Comparison of ENCODE assay signal across 10 mouse cellular contexts in the genomic region with DNA sequence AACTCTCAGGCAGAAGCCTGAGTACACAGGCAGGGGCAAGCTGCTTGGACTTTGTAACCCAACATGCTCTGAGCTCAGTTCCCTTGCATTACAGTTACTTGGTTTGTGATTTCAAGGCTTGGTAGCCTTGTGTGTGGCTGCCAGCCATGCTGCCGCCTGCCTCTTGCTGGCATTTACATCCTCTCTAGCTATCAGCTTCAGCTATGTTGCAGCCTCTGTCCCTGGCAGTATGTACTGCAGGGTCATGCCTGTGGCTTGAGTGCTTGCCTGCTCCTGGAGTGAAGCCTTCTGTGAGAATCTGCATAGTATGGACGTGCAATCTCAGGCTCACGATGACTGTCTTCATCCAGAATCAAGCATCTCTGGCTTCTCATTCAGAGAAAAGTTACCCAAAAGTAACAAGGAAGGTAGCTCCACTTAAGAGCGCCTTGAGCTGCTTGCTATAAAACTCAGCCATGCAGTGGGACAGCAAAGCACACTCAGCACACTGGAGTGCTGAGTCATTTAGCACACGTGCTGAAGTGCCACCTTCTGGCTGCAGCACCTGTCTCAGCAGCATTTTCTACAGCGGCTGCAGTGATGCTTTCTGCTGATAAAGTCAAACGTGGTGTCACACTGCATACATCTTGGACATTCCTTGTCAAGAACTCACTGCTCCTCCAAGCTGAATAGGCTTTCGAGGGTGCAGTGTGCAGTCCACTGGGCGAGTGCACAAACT. TPM values are rescaled to one million over a fixed set of nuclear protein-coding genes. Genes with fewer than 3 reads are reported as not detected.
DNase-seq lines count a peak whose midpoint lies in the region; ATAC-seq and TF ChIP-seq lines count a peak whose summit lies in the region.
"Had no signal": no experiment of that assay in that cellular context is flagged by ENCODE, and none has a peak within 500 bp of the region (broad histone marks: within the 10 kb centered on the region; RNA-seq: fewer than 3 reads in every experiment).

No protein-coding gene starts in this region.

- ATAC-seq in midbrain, postnatal 0 days (ENCODE audit: low FRiP score) = no peak
- ATAC-seq in midbrain, embryonic 13.5 days = no peak
- ATAC-seq in erythroid progenitor cell, adult 5-6 weeks (replicated peaks; ENCODE audit: low FRiP score, poor library complexity, severe bottlenecking) = peak; percentile 64; the same call in 1 of the 2 replicates

- no peaks in the 10 kb centered on the region for H3K9me3 ChIP-seq in midbrain, postnatal 0 days (ENCODE audit: low read length)
- no peaks in the 10 kb centered on the region for H3K9me3 ChIP-seq in midbrain, embryonic 13.5 days
- H3K9me3 ChIP-seq: midbrain, embryonic 12.5 days had no signal

- no peaks in the 10 kb centered on the region for H3K27me3 ChIP-seq in midbrain, postnatal 0 days (ENCODE audit: insufficient read depth, low read length)
- H3K27me3 ChIP-seq in midbrain, embryonic 13.5 days = no peaks in the 10 kb centered on the region
- H3K27me3 ChIP-seq: midbrain, embryonic 12.5 days had no signal

- H3K4me3 ChIP-seq in midbrain, postnatal 0 days (ENCODE audit: low read depth, low read length) = no peak overlapping the region
- H3K4me3 ChIP-seq in midbrain, embryonic 13.5 days (replicated peaks) = no peak overlapping the region
- H3K4me3 ChIP-seq: midbrain, embryonic 12.5 days had no signal

- WGBS in midbrain, postnatal 0 days = 76% methylated on average over 9 of the region's 9 CpGs
- 82% methylated on average over 9 of the region's 9 CpGs for WGBS in midbrain, embryonic 13.5 days

- no peak overlapping the region for H3K4me2 ChIP-seq in midbrain, postnatal 0 days (ENCODE audit: low read depth, low read length, poor library complexity, severe bottlenecking)
- no peak overlapping the region for H3K4me2 ChIP-seq in midbrain, embryonic 13.5 days (replicated peaks)
- H3K4me2 ChIP-seq: midbrain, embryonic 12.5 days had no signal

- no peaks in the 10 kb centered on the region for H3K4me1 ChIP-seq in midbrain, postnatal 0 days (ENCODE audit: insufficient read depth, low read length)
- no peaks in the 10 kb centered on the region for H3K4me1 ChIP-seq in midbrain, embryonic 13.5 days (replicated peaks)

- H3K27ac ChIP-seq in midbrain, postnatal 0 days (ENCODE audit: low read depth, low read length) = no peak overlapping the region
- H3K27ac ChIP-seq in midbrain, embryonic 13.5 days = no peak overlapping the region
- H3K27ac ChIP-seq: midbrain, embryonic 12.5 days had no signal

- no peak overlapping the region for H3K9ac ChIP-seq in midbrain, postnatal 0 days (replicated peaks; ENCODE audit: low read length, poor library complexity, severe bottlenecking)
- H3K9ac ChIP-seq in midbrain, embryonic 13.5 days (replicated peaks) = no peak overlapping the region
- H3K9ac ChIP-seq: midbrain, embryonic 12.5 days had no signal

- peaks cover 20% of the 10 kb centered on the region for H3K36me3 ChIP-seq in midbrain, postnatal 0 days (ENCODE audit: insufficient read depth, low read length)
- H3K36me3 ChIP-seq in midbrain, embryonic 13.5 days = peaks cover 59% of the 10 kb centered on the region

- peak; percentile 55 to 80 for DNase-seq in adrenal gland, adult (ENCODE audit: inconsistent age in 2 of 2, low spot score in 1 of 2)
- DNase-seq in adrenal gland, postnatal 4 days (ENCODE audit: low spot score in 2 of 2) = no peak
- DNase-seq in midbrain, postnatal 0 days (ENCODE audit: low spot score) = peak; percentile 56
- peak; percentile 19 to 33 for DNase-seq in left cerebral cortex, adult 8-10 months (ENCODE audit: low spot score in 2 of 2)
- peak; percentile 34 to 50 for DNase-seq in right cerebral cortex, adult 2 months (ENCODE audit: low spot score in 2 of 2)
- DNase-seq in T-cell, adult 2 months (ENCODE audit: low spot score) = no peak

- TF ChIP-seq CTCF in midbrain, postnatal 0 days (IDR thresholded peaks at IDR 0.05) = peak; percentile 48

RNA-seq across cellular contexts. Expression of a gene that starts 39.2 kb away (rescaled TPM):
- 1 to 10 TPM in 1 of 2 experiments, under 1 TPM in 1; 0.76 to 1.4 TPM for total RNA-seq in adrenal gland, postnatal 4 days (2021)
- 1.6 and 2.5 TPM in 2 replicates for total RNA-seq in midbrain, postnatal 0 days (2014; rRNA removed)
- 4.0 and 5.3 TPM in 2 replicates for polyA plus RNA-seq in midbrain, postnatal 0 days (2015; fragmentation: Nextera tagmentation; extraction: Ambion mirVana)
- 1.8 and 2.0 TPM in 2 replicates for polyA plus RNA-seq in midbrain, embryonic 13.5 days (2015; fragmentation: Nextera tagmentation; extraction: Ambion mirVana)
- not detected in 2 replicates for total RNA-seq in erythroid progenitor cell, adult 5-6 weeks (2015; ENCODE audit: low replicate concordance)
- total RNA-seq in erythroid progenitor cell, adult 5-6 weeks (2017; ENCODE audit: low replicate concordance) = not detected in 2 replicates
- under 1 TPM in 3 of 4 experiments, not detected in 1; 0.57 to 0.87 (median 0.76) TPM for total RNA-seq in left cerebral cortex, adult 8-10 months (2022)

RNA-seq across cellular contexts. Expression of a gene that starts 43.9 kb away (rescaled TPM):
- total RNA-seq in adrenal gland, postnatal 4 days (2021) = under 1 TPM in 1 of 2 experiments, not detected in 1; 0.25 TPM
- not detected in 2 replicates for total RNA-seq in midbrain, postnatal 0 days (2014; rRNA removed)
- polyA plus RNA-seq in midbrain, postnatal 0 days (2015; fragmentation: Nextera tagmentation; extraction: Ambion mirVana) = 0.11 and 0.16 TPM in 2 replicates
- polyA plus RNA-seq in midbrain, embryonic 13.5 days (2015; fragmentation: Nextera tagmentation; extraction: Ambion mirVana) = 0.26 and 0.55 TPM in 2 replicates
- total RNA-seq in erythroid progenitor cell, adult 5-6 weeks (2015; ENCODE audit: low replicate concordance) = not detected in 2 replicates
- not detected in 2 replicates for total RNA-seq in erythroid progenitor cell, adult 5-6 weeks (2017; ENCODE audit: low replicate concordance)
- total RNA-seq in left cerebral cortex, adult 8-10 months (2022) = not detected
- polyA plus RNA-seq: frontal cortex, adult 2 months had no signal

RNA-seq across cellular contexts. Expression of a gene that starts 51.0 kb away (rescaled TPM):
- total RNA-seq in adrenal gland, postnatal 4 days (2021) = 1 to 10 TPM; 5.1 to 5.9 TPM
- 23.3 and 27.7 TPM in 2 replicates for total RNA-seq in midbrain, postnatal 0 days (2014; rRNA removed)
- polyA plus RNA-seq in midbrain, postnatal 0 days (2015; fragmentation: Nextera tagmentation; extraction: Ambion mirVana) = 18.1 and 18.9 TPM in 2 replicates
- polyA plus RNA-seq in midbrain, embryonic 13.5 days (2015; fragmentation: Nextera tagmentation; extraction: Ambion mirVana) = 13.4 and 14.5 TPM in 2 replicates
- 1.8 TPM in 1 of 2 replicates, not detected in the other for total RNA-seq in erythroid progenitor cell, adult 5-6 weeks (2015; ENCODE audit: low replicate concordance)
- total RNA-seq in erythroid progenitor cell, adult 5-6 weeks (2017; ENCODE audit: low replicate concordance) = 1.9 and 3.6 TPM in 2 replicates
- 10 to 100 TPM; 76.7 to 90.9 (median 82.4) TPM for total RNA-seq in left cerebral cortex, adult 8-10 months (2022)

Comparison
In these comparisons a context has a peak if more than half of its experiments do, and no peak if none do; other contexts are left out.
1. DNase-seq: peak in adrenal gland, adult (2 of 2), midbrain, postnatal 0 days (single experiment), left cerebral cortex, adult 8-10 months (2 of 2) and right cerebral cortex, adult 2 months (2 of 2); none in adrenal gland, postnatal 4 days (0 of 2) and T-cell, adult 2 months (single experiment).